Comparison of ENCODE assay signal across 18 mouse cellular contexts in the genomic region with DNA sequence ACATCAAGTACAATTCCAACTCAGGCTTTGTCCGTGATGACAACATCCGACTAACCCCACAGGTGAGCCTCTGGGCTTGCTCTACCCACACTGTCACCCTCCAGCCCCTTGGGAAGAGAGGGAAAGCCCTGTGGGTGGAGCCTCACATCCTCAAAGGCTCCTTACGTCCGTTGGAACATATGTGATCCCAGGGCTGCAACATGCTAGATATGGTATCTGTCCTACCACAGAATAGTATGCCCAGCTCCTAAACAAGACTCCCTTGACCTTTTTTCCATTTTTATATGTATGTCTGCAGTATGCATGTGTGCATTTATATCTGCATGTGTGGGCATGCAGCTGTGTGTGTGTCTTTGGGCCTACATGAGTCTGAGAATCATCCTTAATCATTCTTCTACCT.
"Had no signal": no experiment of that assay in that cellular context is flagged by ENCODE, and none has a peak within 500 bp of the region (broad histone marks: within the 10 kb centered on the region; RNA-seq: fewer than 3 reads in every experiment).

No protein-coding gene starts in this region.

- H3K27ac ChIP-seq: intestine, embryonic 15.5 days; layer of hippocampus, adult 2 months; lung, embryonic 15.5 days had no signal

- H3K4me3 ChIP-seq: intestine, embryonic 15.5 days; layer of hippocampus, adult 2 months; lung, embryonic 15.5 days had no signal

- H3K4me2 ChIP-seq: intestine, embryonic 15.5 days; lung, embryonic 15.5 days; midbrain, embryonic 11.5 days had no signal

- H3K27me3 ChIP-seq: intestine, embryonic 15.5 days; lung, embryonic 15.5 days had no signal

- DNase-seq: kidney, adult 11 months; kidney, adult 8-10 months; kidney, postnatal 25 days; layer of hippocampus, adult 9-11 months; lung, adult 18-20 months; lung, postnatal 14 days; lung, postnatal 4 days; midbrain, embryonic 14.5 days; right cerebral cortex, postnatal 14 days; spleen, adult 18-20 months; thymus, adult 2 months; thymus, postnatal 14 days; thymus, postnatal 4 days had no signal

- H3K4me1 ChIP-seq: intestine, embryonic 15.5 days; lung, embryonic 15.5 days had no signal

- H3K9me3 ChIP-seq: intestine, embryonic 15.5 days; lung, embryonic 15.5 days had no signal

- ATAC-seq: hindbrain, embryonic 16.5 days; intestine, embryonic 15.5 days had no signal

- H3K9ac ChIP-seq: intestine, embryonic 15.5 days; lung, embryonic 15.5 days had no signal
